Mouse (Mus musculus): Measurements from ENCODE around the gene Rbp2. TPM values are rescaled to one million over a fixed set of nuclear protein-coding genes. Genes with fewer than 3 reads are reported as not detected.

Rbp2 gene
- polyA plus RNA-seq, 1 experiment from 2014 or later = 1.9 TPM

DNA sequence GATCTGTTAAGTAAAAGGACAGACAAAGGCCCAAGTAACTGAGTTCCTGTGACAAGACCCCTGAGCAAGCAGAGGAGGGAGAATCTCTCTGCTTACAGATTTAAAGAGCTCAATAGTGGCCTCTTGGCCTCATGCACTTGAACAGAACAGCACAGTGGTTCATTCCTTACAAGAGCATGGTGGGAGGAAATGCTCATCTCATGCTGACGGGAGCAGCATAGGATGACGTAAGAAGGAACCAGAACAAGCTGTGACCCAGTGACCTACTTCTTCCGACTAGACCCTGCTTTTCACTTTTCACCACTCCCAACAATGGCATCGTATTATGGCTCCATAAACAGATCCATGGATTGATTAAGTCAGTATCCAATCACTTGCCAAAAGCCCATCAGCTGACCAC lies 3.7 kb upstream of the Rbp2 start:
- H3K4me1 ChIP-seq (replicated peaks; ENCODE audit: control insufficient read depth, insufficient read depth, low read length) = no peaks in the 10 kb centered on the region
- H3K4me2 ChIP-seq = no peak overlapping the region
- DNase-seq (ENCODE audit: low spot score) (no peak), ATAC-seq (replicated peaks; ENCODE audit: low FRiP score) (no peak)
- no peak overlapping the region for H3K4me3 ChIP-seq (ENCODE audit: low read depth, low read length)
- H3K9ac ChIP-seq (ENCODE audit: low read depth, low read length) = no peak overlapping the region
- H3K27me3 ChIP-seq (replicated peaks; ENCODE audit: control insufficient read depth, insufficient read depth, low read length) = no peaks in the 10 kb centered on the region
- no peak overlapping the region for H3K27ac ChIP-seq (ENCODE audit: low read depth, low read length)
- no peaks in the 10 kb centered on the region for H3K36me3 ChIP-seq (ENCODE audit: control insufficient read depth, insufficient read depth, low read length)
- no peaks in the 10 kb centered on the region for H3K9me3 ChIP-seq (ENCODE audit: control insufficient read depth, low read length)
- WGBS = 66% methylated on average over 4 of the region's 4 CpGs

DNA sequence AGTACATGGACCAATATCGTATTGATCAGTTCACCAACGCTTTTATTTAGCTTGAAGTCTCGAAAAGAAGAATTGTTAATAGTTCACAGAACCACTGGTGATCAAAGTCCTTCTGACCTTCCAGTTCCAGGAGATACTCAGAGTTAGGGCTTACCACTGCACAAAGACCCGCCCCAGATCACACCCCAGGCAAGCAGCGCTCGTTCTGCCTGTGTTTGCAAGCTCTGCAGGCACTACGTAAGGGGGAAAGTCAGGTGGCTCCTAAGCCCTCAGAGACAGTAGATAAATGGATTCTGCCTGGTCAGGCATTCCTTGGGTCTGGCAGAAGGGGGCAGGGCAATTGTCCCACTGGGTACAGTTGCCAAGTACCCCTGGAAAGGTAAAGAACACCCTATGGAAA lies 895 bp upstream of the Rbp2 start:
- peaks cover 14% of the 10 kb centered on the region for H3K4me1 ChIP-seq (replicated peaks; ENCODE audit: control insufficient read depth, insufficient read depth, low read length)
- no peaks in the 10 kb centered on the region for H3K36me3 ChIP-seq (ENCODE audit: control insufficient read depth, insufficient read depth, low read length)
- H3K4me2 ChIP-seq = no peak overlapping the region
- no peak overlapping the region for H3K9ac ChIP-seq (ENCODE audit: low read depth, low read length)
- no peak overlapping the region for H3K27ac ChIP-seq (ENCODE audit: low read depth, low read length)
- WGBS = 75% methylated on average over 7 of the region's 7 CpGs
- H3K27me3 ChIP-seq (replicated peaks; ENCODE audit: control insufficient read depth, insufficient read depth, low read length) = no peaks in the 10 kb centered on the region
- DNase-seq (ENCODE audit: low spot score) = no peak
- no peak for ATAC-seq (replicated peaks; ENCODE audit: low FRiP score)
- no peaks in the 10 kb centered on the region for H3K9me3 ChIP-seq (ENCODE audit: control insufficient read depth, low read length)
- no peak overlapping the region for H3K4me3 ChIP-seq (ENCODE audit: low read depth, low read length)

DNA sequence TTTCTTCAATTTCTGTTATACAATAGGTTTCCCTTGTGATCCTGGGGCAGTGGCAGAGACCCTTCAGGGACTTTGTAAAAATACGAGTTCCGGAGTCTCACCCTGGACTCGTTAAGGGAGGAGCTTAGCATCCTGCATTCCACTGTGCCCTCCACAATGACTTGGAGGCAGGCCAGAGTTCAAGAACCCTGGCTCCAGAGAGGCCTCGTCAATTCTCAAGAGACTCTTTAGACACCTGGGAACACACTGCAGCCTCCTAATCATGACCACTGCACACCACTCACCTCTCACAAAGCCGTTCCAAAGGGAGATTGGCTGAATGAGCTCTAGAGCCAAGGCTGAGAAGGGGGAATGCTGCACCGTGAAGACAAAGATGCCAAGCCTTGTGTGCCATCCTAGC lies 1.4 kb downstream of the Rbp2 start:
- H3K27ac ChIP-seq (ENCODE audit: low read depth, low read length) = no peak overlapping the region
- ATAC-seq (replicated peaks; ENCODE audit: low FRiP score) (no peak), DNase-seq (ENCODE audit: low spot score) (no peak)
- H3K4me2 ChIP-seq = no peak overlapping the region
- no peaks in the 10 kb centered on the region for H3K27me3 ChIP-seq (replicated peaks; ENCODE audit: control insufficient read depth, insufficient read depth, low read length)
- H3K9ac ChIP-seq (ENCODE audit: low read depth, low read length) = no peak overlapping the region
- H3K9me3 ChIP-seq (ENCODE audit: control insufficient read depth, low read length) = no peaks in the 10 kb centered on the region
- no peaks in the 10 kb centered on the region for H3K36me3 ChIP-seq (ENCODE audit: control insufficient read depth, insufficient read depth, low read length)
- WGBS = 80% methylated on average over 6 of the region's 6 CpGs
- H3K4me3 ChIP-seq (ENCODE audit: low read depth, low read length) = no peak overlapping the region
- H3K4me1 ChIP-seq (replicated peaks; ENCODE audit: control insufficient read depth, insufficient read depth, low read length) = peaks cover 35% of the 10 kb centered on the region

DNA sequence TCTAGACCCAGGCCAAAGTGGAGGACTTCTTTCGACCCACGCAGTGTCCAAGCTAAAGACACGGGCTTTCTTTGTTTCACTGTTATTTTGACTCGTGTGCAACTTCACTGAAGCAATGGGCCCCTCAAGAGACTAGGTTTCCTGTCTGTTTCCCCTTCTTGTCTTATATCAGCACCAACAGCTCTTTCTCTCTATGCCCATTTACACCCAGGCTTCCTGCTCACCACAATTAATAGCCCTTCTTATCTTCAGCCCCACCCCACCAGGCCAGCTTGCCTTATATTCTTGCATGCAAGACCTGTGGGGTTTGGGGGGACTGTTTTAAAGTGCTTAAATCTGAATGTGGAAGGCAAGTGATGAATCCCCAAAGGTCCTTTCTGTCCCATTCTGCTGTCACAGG lies 3.6 kb downstream of the Rbp2 start:
- Histone ChIP-seq H3K9ac (ENCODE audit: low read depth, low read length) (peak overlapping the region; percentile 27; the same call in 1 of the 2 replicates), H3K27me3 (replicated peaks; ENCODE audit: control insufficient read depth, insufficient read depth, low read length) (no peaks in the 10 kb centered on the region), H3K9me3 (ENCODE audit: control insufficient read depth, low read length) (no peaks in the 10 kb centered on the region), H3K4me1 (replicated peaks; ENCODE audit: control insufficient read depth, insufficient read depth, low read length) (peaks cover 45% of the 10 kb centered on the region), H3K36me3 (ENCODE audit: control insufficient read depth, insufficient read depth, low read length) (no peaks in the 10 kb centered on the region), H3K4me2 (peak overlapping the region; percentile 58), H3K27ac (ENCODE audit: low read depth, low read length) (peak overlapping the region; percentile 87), H3K4me3 (ENCODE audit: low read depth, low read length) (no peak overlapping the region)
- 23% methylated on average over 4 of the region's 4 CpGs for WGBS
- peak; percentile 86 for ATAC-seq (replicated peaks; ENCODE audit: low FRiP score)
- peak; percentile 71 for DNase-seq (ENCODE audit: low spot score)

DNA sequence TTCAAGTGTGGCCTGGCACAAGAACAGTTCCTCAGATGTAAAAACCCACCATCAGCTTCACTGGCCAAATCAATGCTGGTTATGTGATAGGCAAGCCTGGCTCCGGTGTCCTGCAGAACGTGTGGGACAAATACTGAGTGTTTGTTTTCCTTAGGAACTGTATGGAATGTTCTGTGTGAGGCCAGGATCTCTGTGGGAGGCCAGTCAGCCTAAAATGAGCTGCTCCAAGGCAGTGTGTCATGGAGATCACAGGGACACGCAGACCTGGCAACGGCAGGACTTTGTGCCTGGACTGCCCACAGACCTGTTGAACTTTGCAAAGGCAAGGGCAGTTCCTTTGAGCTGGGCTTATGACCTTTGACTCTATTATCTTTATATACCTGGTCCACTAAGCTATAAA lies 4.2 kb downstream of the Rbp2 start:
- peaks cover 45% of the 10 kb centered on the region for H3K4me1 ChIP-seq (replicated peaks; ENCODE audit: control insufficient read depth, insufficient read depth, low read length)
- 46% methylated on average over 4 of the region's 4 CpGs for WGBS

DNA sequence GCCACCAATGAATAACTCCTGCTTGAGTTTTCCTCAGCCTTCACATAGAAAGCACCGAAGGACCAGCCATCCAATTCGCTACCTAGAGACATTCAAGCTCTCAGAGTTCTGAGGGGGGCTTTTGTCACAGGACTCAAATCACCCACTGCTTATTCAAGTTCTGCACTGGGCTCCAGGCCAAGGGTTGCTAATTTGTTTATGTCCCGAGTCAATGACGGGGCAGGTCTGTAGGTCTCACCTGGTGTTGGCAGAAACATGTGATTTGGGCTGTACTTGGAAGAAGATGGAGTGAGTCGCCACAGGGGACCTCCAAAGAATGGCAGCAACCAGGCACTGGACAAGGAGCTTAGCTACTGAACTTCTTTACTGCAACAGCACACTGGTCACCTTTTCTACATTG lies 5.2 kb downstream of the Rbp2 start:
- ATAC-seq (replicated peaks; ENCODE audit: low FRiP score) = no peak
- Histone ChIP-seq H3K9me3 (ENCODE audit: control insufficient read depth, low read length) (no peaks in the 10 kb centered on the region), H3K4me1 (replicated peaks; ENCODE audit: control insufficient read depth, insufficient read depth, low read length) (peaks cover 45% of the 10 kb centered on the region), H3K27me3 (replicated peaks; ENCODE audit: control insufficient read depth, insufficient read depth, low read length) (no peaks in the 10 kb centered on the region), H3K36me3 (ENCODE audit: control insufficient read depth, insufficient read depth, low read length) (no peaks in the 10 kb centered on the region), H3K4me2 (no peak overlapping the region), H3K9ac (ENCODE audit: low read depth, low read length) (no peak overlapping the region), H3K4me3 (ENCODE audit: low read depth, low read length) (no peak overlapping the region), H3K27ac (ENCODE audit: low read depth, low read length) (no peak overlapping the region)
- DNase-seq (ENCODE audit: low spot score) = no peak
- 92% methylated on average over 5 of the region's 5 CpGs for WGBS

More for the DNA sequence above, 4.2 kb downstream of the Rbp2 start:
- Histone ChIP-seq H3K27me3 (replicated peaks; ENCODE audit: control insufficient read depth, insufficient read depth, low read length) (no peaks in the 10 kb centered on the region), H3K36me3 (ENCODE audit: control insufficient read depth, insufficient read depth, low read length) (no peaks in the 10 kb centered on the region), H3K4me2 (peak overlapping the region; percentile 58), H3K27ac (ENCODE audit: low read depth, low read length) (no peak overlapping the region), H3K9ac (ENCODE audit: low read depth, low read length) (no peak overlapping the region), H3K4me3 (ENCODE audit: low read depth, low read length) (no peak overlapping the region), H3K9me3 (ENCODE audit: control insufficient read depth, low read length) (no peaks in the 10 kb centered on the region)
- peak; percentile 10 for ATAC-seq (replicated peaks; ENCODE audit: low FRiP score)
- no peak for DNase-seq (ENCODE audit: low spot score)

DNA sequence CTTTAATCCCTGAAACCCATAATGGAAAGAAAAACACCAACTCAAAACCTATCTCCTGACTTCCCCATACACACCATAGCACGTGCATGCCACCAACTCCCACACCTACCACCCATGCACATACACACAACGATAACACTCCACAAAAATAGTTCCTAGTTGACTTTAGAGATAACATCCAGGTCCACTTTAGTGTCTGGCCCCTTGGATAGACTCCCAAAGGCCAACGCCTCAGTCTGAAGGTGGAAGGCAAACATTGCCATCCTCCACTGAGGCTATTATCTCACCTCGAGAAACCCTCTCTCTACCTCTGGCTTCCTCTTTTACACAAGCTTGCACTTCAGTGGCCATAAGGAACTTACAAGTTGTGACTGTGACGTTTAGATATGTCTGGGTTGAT lies 6.3 kb downstream of the Rbp2 start:
- peak; percentile 51 for ATAC-seq (replicated peaks; ENCODE audit: low FRiP score)
- H3K4me1 ChIP-seq (replicated peaks; ENCODE audit: control insufficient read depth, insufficient read depth, low read length) = peaks cover 49% of the 10 kb centered on the region

DNA sequence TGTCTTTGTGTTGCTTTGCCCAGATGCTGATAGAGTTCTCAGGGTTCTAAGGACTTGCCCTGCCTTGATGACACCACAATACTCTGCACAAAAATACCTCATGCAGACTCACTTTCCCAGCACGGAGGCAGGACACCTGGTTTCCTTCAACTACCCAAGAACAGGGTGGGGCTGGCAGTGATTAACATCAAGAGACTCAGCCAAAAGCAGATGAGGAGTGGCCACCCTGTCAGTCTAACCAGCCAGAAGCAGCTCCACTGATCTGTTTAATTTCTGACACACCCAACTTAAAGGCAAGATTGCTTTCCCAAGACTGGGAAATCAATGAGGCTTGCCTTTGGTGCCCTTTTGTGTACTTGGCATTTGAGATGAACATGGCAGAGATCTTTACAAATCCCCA lies 6.9 kb downstream of the Rbp2 start:
- Histone ChIP-seq H3K4me2 (no peak overlapping the region), H3K4me1 (replicated peaks; ENCODE audit: control insufficient read depth, insufficient read depth, low read length) (peaks cover 53% of the 10 kb centered on the region), H3K27ac (ENCODE audit: low read depth, low read length) (no peak overlapping the region), H3K9ac (ENCODE audit: low read depth, low read length) (no peak overlapping the region), H3K9me3 (ENCODE audit: control insufficient read depth, low read length) (no peaks in the 10 kb centered on the region), H3K27me3 (replicated peaks; ENCODE audit: control insufficient read depth, insufficient read depth, low read length) (no peaks in the 10 kb centered on the region), H3K4me3 (ENCODE audit: low read depth, low read length) (no peak overlapping the region), H3K36me3 (ENCODE audit: control insufficient read depth, insufficient read depth, low read length) (no peaks in the 10 kb centered on the region)
- no peak for ATAC-seq (replicated peaks; ENCODE audit: low FRiP score)
- 37% methylated on average over 1 of the region's 1 CpGs for WGBS
- DNase-seq (ENCODE audit: low spot score) = no peak

More for the DNA sequence above, 6.3 kb downstream of the Rbp2 start:
- no peak overlapping the region for H3K4me3 ChIP-seq (ENCODE audit: low read depth, low read length)
- 39% methylated on average over 5 of the region's 5 CpGs for WGBS
- no peaks in the 10 kb centered on the region for H3K27me3 ChIP-seq (replicated peaks; ENCODE audit: control insufficient read depth, insufficient read depth, low read length)
- no peaks in the 10 kb centered on the region for H3K36me3 ChIP-seq (ENCODE audit: control insufficient read depth, insufficient read depth, low read length)
- no peak for DNase-seq (ENCODE audit: low spot score)
- H3K9ac ChIP-seq (ENCODE audit: low read depth, low read length) = no peak overlapping the region
- H3K4me2 ChIP-seq = no peak overlapping the region
- H3K9me3 ChIP-seq (ENCODE audit: control insufficient read depth, low read length) = no peaks in the 10 kb centered on the region
- H3K27ac ChIP-seq (ENCODE audit: low read depth, low read length) = no peak overlapping the region

DNA sequence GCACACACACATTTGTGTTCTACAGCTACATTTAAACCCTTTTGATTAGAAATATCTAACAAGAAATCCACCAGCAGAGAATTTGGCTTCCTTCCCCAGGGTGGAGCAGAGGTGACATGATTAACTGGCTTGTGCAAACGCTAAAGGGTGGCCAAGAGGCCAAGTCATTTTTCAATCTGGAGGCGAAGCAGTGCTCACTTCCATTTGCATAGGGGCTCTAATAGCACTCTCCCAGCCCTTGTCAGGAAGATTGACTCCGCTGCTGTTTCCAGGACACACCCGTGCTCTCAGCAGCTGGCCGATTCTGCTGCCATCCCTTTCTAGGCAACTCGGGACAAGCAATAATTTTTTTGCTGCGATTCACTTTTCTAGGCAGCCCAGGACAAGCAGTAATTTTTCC lies 11.2 kb downstream of the Rbp2 start:
- ATAC-seq (replicated peaks; ENCODE audit: low FRiP score) = no peak
- no peak for DNase-seq (ENCODE audit: low spot score)
- H3K4me3 ChIP-seq (ENCODE audit: low read depth, low read length) = no peak overlapping the region
- no peak overlapping the region for H3K27ac ChIP-seq (ENCODE audit: low read depth, low read length)
- H3K9me3 ChIP-seq (ENCODE audit: control insufficient read depth, low read length) = no peaks in the 10 kb centered on the region
- H3K4me1 ChIP-seq (replicated peaks; ENCODE audit: control insufficient read depth, insufficient read depth, low read length) = peaks cover 19% of the 10 kb centered on the region
- H3K36me3 ChIP-seq (ENCODE audit: control insufficient read depth, insufficient read depth, low read length) = no peaks in the 10 kb centered on the region
- no peak overlapping the region for H3K4me2 ChIP-seq
- H3K9ac ChIP-seq (ENCODE audit: low read depth, low read length) = no peak overlapping the region
- H3K27me3 ChIP-seq (replicated peaks; ENCODE audit: control insufficient read depth, insufficient read depth, low read length) = no peaks in the 10 kb centered on the region
- WGBS = 45% methylated on average over 7 of the region's 7 CpGs
